Mouse (Mus musculus): ENCODE results near the gene Nxph1.

The Nxph1 gene

GRCm38 (mm10) chr6:8948131-8948470, at the start of gene Nxph1:
Gene Nxph1, plus strand, starts transcription at chr6:8948431.
- DNase-seq (ENCODE audit: extremely low read depth, low read depth), result no peak

- no peak for DNase-seq (ENCODE audit: extremely low read depth, low read depth)
Observed at GRCm38 (mm10) chr6:8900021-8900728, 48.1 kb upstream of the Nxph1 start.

GRCm38 (mm10) chr6:8900729-8901122, 47.5 kb upstream of the Nxph1 start:
- no peak for DNase-seq (ENCODE audit: extremely low read depth, low read depth)

GRCm38 (mm10) chr6:8907917-8908316, 40.3 kb upstream of the Nxph1 start:
- no peak for DNase-seq (ENCODE audit: extremely low read depth, low read depth)

GRCm38 (mm10) chr6:8913404-8913803, 34.8 kb upstream of the Nxph1 start:
- DNase-seq (ENCODE audit: extremely low read depth, low read depth), result no peak

GRCm38 (mm10) chr6:8914682-8915081, 33.5 kb upstream of the Nxph1 start:
- no peak for DNase-seq (ENCODE audit: extremely low read depth, low read depth)

GRCm38 (mm10) chr6:8924481-8924880, 23.8 kb upstream of the Nxph1 start:
- no peak for DNase-seq (ENCODE audit: extremely low read depth, low read depth)

- no peak for DNase-seq (ENCODE audit: extremely low read depth, low read depth)
Observed at GRCm38 (mm10) chr6:8935241-8935640, 13.0 kb upstream of the Nxph1 start.

GRCm38 (mm10) chr6:8935705-8936104, 12.5 kb upstream of the Nxph1 start:
- peak; percentile 38 for DNase-seq (ENCODE audit: extremely low read depth, low read depth)

- DNase-seq (ENCODE audit: extremely low read depth, low read depth), result no peak
Observed at GRCm38 (mm10) chr6:8936168-8936567, 12.1 kb upstream of the Nxph1 start.

- DNase-seq (ENCODE audit: extremely low read depth, low read depth), result no peak
Observed at GRCm38 (mm10) chr6:8948471-8949411, 510 bp downstream of the Nxph1 start.

GRCm38 (mm10) chr6:8949665-8950201, 1.5 kb downstream of the Nxph1 start:
- no peak for DNase-seq (ENCODE audit: extremely low read depth, low read depth)

GRCm38 (mm10) chr6:8950611-8951325, 2.5 kb downstream of the Nxph1 start:
- no peak for DNase-seq (ENCODE audit: extremely low read depth, low read depth)

GRCm38 (mm10) chr6:8951326-8951695, 3.1 kb downstream of the Nxph1 start:
- DNase-seq (ENCODE audit: extremely low read depth, low read depth), result no peak

- DNase-seq (ENCODE audit: extremely low read depth, low read depth), result no peak
Observed at GRCm38 (mm10) chr6:8951884-8952590, 3.8 kb downstream of the Nxph1 start.

GRCm38 (mm10) chr6:8955817-8956529, 7.7 kb downstream of the Nxph1 start:
- no peak for DNase-seq (ENCODE audit: extremely low read depth, low read depth)

- no peak for DNase-seq (ENCODE audit: extremely low read depth, low read depth)
Observed at GRCm38 (mm10) chr6:8956743-8957528, 8.7 kb downstream of the Nxph1 start.

GRCm38 (mm10) chr6:8957529-8957887, 9.3 kb downstream of the Nxph1 start:
- no peak for DNase-seq (ENCODE audit: extremely low read depth, low read depth)

GRCm38 (mm10) chr6:8958081-8958919, 10.1 kb downstream of the Nxph1 start:
- no peak for DNase-seq (ENCODE audit: extremely low read depth, low read depth)

Data from MEL-GATA-1-ER (cell line).